Mouse (Mus musculus): ENCODE data around the gene 1520401A03Rik. TPM values are rescaled to one million over a fixed set of nuclear protein-coding genes. Genes with fewer than 3 reads are reported as not detected.

1520401A03Rik gene
- polyA plus RNA-seq, 1 experiment from 2014 or later = 0.06 TPM

DNA sequence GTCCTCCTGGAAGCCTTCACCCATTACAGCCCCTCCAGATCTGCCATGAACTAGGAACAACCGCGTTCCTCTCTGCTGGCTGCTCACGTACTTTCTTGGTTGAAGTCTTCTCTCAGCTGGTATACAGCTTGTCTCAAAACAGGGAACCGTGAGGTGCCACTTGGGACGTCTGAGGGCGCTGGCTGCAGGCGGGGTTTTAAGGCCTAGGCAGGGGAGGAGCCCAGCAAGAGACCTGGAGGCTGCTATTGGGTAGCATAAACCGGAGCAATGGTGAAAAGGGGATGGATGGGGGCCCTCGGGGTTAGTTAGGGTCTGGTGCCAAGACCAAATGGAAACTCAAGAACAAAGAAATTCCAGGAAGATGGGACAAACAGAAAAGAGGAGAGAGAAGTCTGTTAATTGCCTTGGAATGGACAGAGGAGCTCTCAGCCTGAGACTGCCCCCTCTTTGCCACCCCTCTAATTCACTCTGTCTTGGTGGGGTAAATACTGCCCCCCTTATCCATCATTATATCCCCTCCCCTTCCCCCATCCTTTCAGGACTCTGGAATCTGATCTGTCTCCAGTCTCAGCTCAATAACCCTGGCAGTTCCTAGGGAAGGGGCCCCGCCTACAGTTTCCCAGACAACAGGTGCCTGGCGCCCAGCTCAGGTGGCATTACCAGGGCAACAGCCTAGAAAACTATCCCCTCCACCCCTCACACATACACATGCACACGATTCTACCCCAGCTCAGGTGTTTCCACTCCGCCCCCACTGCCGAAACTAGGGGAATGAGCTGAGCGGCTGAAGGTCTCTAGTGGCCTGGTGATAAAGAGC, 38.5 kb downstream of the 1520401A03Rik start, which contains the start of gene Cldn9:
Gene Cldn9, minus strand, starts transcription at position 171 of the 817 bp plus-strand sequence.
- Histone ChIP-seq H3K36me3 (replicated peaks) (no peaks in the 10 kb centered on the region), H3K4me3 (no peak within 1 kb of the TSS), H3K27me3 (replicated peaks) (peaks cover 52% of the 10 kb centered on the region), H3K4me1 (peaks cover 6% of the 10 kb centered on the region), H3K4me2 (no peak within 1 kb of the TSS), H3K9ac (no peak within 1 kb of the TSS), H3K9me3 (no peaks in the 10 kb centered on the region), H3K27ac (no peak within 1 kb of the TSS)
- 14% methylated on average over 15 of the region's 15 CpGs for WGBS
- no peak for ATAC-seq (replicated peaks)

DNA sequence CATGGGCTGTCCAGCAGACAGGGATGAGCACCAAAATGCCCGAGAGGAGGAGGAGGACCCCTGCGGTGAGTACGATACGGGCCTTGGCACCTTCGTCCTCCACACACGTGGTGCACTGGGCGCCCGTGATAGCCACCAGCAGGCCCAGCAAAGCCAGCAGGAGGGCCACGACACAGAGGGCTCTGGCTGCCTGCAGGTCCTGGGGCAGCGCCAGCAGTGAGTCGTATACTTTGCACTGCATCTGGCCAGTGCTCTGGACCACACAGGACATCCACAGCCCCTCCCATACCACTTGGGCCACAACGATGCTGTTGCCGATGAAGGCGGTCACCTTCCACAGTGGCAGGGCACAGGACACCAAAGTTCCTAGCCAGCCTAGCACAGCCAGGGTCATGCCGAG, 39.4 kb downstream of the 1520401A03Rik start:
- WGBS = 28% methylated on average over 15 of the region's 15 CpGs
- no peak overlapping the region for H3K4me3 ChIP-seq
- H3K27me3 ChIP-seq (replicated peaks) = peaks cover 60% of the 10 kb centered on the region
- no peaks in the 10 kb centered on the region for H3K36me3 ChIP-seq (replicated peaks)
- H3K27ac ChIP-seq = no peak overlapping the region
- ATAC-seq (replicated peaks) = no peak
- peaks cover 6% of the 10 kb centered on the region for H3K4me1 ChIP-seq
- no peak overlapping the region for H3K4me2 ChIP-seq
- H3K9ac ChIP-seq = no peak overlapping the region
- H3K9me3 ChIP-seq = no peaks in the 10 kb centered on the region

- H3K9ac ChIP-seq = no peak overlapping the region
- H3K27ac ChIP-seq = no peak overlapping the region
- 73% methylated on average over 3 of the region's 3 CpGs for WGBS
- H3K4me2 ChIP-seq = no peak overlapping the region
- H3K9me3 ChIP-seq = no peaks in the 10 kb centered on the region
- ATAC-seq (replicated peaks) = no peak
- peaks cover 67% of the 10 kb centered on the region for H3K27me3 ChIP-seq (replicated peaks)
- H3K4me3 ChIP-seq = no peak overlapping the region
- H3K36me3 ChIP-seq (replicated peaks) = no peaks in the 10 kb centered on the region
- peaks cover 9% of the 10 kb centered on the region for H3K4me1 ChIP-seq
Measured at GRCm38 (mm10) chr17:23682530-23682929, 40.1 kb downstream of the 1520401A03Rik start.

- peaks cover 69% of the 10 kb centered on the region for H3K27me3 ChIP-seq (replicated peaks)
- no peak overlapping the region for H3K9ac ChIP-seq
- ATAC-seq (replicated peaks) = no peak
Measured at GRCm38 (mm10) chr17:23682092-23682491, 40.5 kb downstream of the 1520401A03Rik start.

GRCm38 (mm10) chr17:23681086-23681485, 41.5 kb downstream of the 1520401A03Rik start:
- WGBS = 78% methylated on average over 10 of the region's 10 CpGs
- no peak overlapping the region for H3K4me3 ChIP-seq
- no peak overlapping the region for H3K27ac ChIP-seq
- peaks cover 23% of the 10 kb centered on the region for H3K4me1 ChIP-seq
- H3K4me2 ChIP-seq = no peak overlapping the region
- H3K27me3 ChIP-seq (replicated peaks) = peaks cover 76% of the 10 kb centered on the region
- no peak overlapping the region for H3K9ac ChIP-seq
- no peaks in the 10 kb centered on the region for H3K9me3 ChIP-seq
- H3K36me3 ChIP-seq (replicated peaks) = no peaks in the 10 kb centered on the region
- ATAC-seq (replicated peaks) = no peak

More at GRCm38 (mm10) chr17:23682092-23682491, 40.5 kb downstream of the 1520401A03Rik start:
- 68% methylated on average over 4 of the region's 4 CpGs for WGBS
- Histone ChIP-seq H3K27ac (no peak overlapping the region), H3K4me3 (no peak overlapping the region), H3K4me1 (peaks cover 13% of the 10 kb centered on the region), H3K4me2 (no peak overlapping the region), H3K9me3 (no peaks in the 10 kb centered on the region), H3K36me3 (replicated peaks) (no peaks in the 10 kb centered on the region)

DNA sequence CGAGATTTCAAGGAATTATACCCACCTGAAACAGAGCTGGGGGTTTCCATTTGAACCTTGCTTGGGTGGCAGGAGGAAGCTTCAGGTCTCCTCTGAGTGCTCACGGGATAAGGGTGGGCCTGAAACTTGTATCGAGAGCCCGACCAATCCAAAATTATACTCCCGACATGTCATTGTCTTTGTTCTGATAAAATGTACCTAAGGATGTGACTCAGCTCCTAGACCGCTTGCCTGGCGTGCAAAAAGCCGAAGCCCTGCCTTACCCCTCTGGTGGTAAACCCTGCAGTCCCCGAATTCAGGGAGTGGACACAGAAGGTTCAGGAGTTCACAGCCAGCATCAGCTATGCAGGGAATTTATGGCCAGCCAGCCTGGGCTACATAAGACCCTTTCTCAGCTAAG, 42.2 kb downstream of the 1520401A03Rik start:
- ATAC-seq (replicated peaks) = no peak
- H3K4me3 ChIP-seq = no peak overlapping the region
- H3K9ac ChIP-seq = no peak overlapping the region
- no peaks in the 10 kb centered on the region for H3K9me3 ChIP-seq
- no peak overlapping the region for H3K27ac ChIP-seq
- H3K36me3 ChIP-seq (replicated peaks) = no peaks in the 10 kb centered on the region
- peaks cover 83% of the 10 kb centered on the region for H3K27me3 ChIP-seq (replicated peaks)
- H3K4me2 ChIP-seq = no peak overlapping the region
- WGBS = 81% methylated on average over 9 of the region's 9 CpGs
- peaks cover 28% of the 10 kb centered on the region for H3K4me1 ChIP-seq

- Histone ChIP-seq H3K36me3 (replicated peaks) (no peaks in the 10 kb centered on the region), H3K9ac (no peak within 1 kb of the TSS), H3K27me3 (replicated peaks) (peaks cover 92% of the 10 kb centered on the region), H3K27ac (no peak within 1 kb of the TSS), H3K4me3 (0 out of 2 replicates have a peak within 1 kb of the TSS, but pooled peaks have one; percentile 7), H3K9me3 (no peaks in the 10 kb centered on the region), H3K4me1 (peaks cover 37% of the 10 kb centered on the region), H3K4me2 (peak within 1 kb of the TSS; percentile 28)
- no peak for ATAC-seq (replicated peaks)
- 2% methylated on average over 38 of the region's 38 CpGs for WGBS
Measured at GRCm38 (mm10) chr17:23679127-23679835, 43.3 kb downstream of the 1520401A03Rik start, which contains the start of gene Cldn6. TSS of gene Cldn6 (plus strand) at chr17:23679249.

GRCm38 (mm10) chr17:23677236-23677679, 45.3 kb downstream of the 1520401A03Rik start, which contains the start of gene Tnfrsf12a:
TSS of gene Tnfrsf12a (minus strand) at chr17:23677468.
- Histone ChIP-seq H3K9ac (peak within 1 kb of the TSS; percentile 31), H3K4me2 (peak within 1 kb of the TSS; percentile 88), H3K36me3 (replicated peaks) (no peaks in the 10 kb centered on the region), H3K27ac (no peak within 1 kb of the TSS), H3K9me3 (no peaks in the 10 kb centered on the region), H3K4me3 (peak within 1 kb of the TSS; percentile 45), H3K4me1 (peaks cover 46% of the 10 kb centered on the region), H3K27me3 (replicated peaks) (peaks cover 72% of the 10 kb centered on the region)
- ATAC-seq (replicated peaks) = peak; percentile 7; the same call in 1 of the 2 replicates
- under 1% methylated on average over 34 of the region's 34 CpGs for WGBS

DNA sequence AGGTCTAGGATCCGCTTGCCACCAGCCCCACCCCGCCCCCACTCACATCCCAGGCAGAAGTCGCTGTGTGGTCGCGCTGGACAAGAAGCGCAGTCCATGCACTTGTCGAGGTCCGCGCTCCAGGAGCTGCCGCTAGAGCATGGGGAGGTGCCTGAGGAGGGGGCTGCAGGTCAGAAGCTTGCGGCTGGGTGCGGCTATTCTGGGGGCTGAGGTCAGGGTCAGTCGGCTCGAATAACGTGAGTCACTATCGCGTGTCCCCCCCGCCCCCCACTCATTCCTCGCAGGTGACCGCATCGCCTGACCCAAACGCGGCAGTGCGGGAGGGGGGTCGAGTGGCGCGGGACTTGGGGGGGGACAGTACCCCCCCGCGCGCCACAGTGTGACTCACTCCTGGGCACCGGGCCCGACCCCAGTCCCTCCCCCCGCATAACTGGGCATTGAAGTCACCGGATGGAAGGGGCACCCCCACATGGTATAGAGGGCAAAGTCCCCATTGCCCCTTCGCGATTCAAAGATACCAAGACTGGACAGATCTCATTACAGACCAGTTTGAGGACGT, 46.0 kb downstream of the 1520401A03Rik start:
- WGBS = under 1% methylated on average over 36 of the region's 37 CpGs
- H3K27ac ChIP-seq = no peak overlapping the region
- H3K9me3 ChIP-seq = no peaks in the 10 kb centered on the region
- H3K4me3 ChIP-seq = peak overlapping the region; percentile 45
- ATAC-seq (replicated peaks) = no peak
- peaks cover 46% of the 10 kb centered on the region for H3K4me1 ChIP-seq
- peak overlapping the region; percentile 88 for H3K4me2 ChIP-seq
- no peaks in the 10 kb centered on the region for H3K36me3 ChIP-seq (replicated peaks)
- peak overlapping the region; percentile 31 for H3K9ac ChIP-seq
- H3K27me3 ChIP-seq (replicated peaks) = peaks cover 65% of the 10 kb centered on the region

GRCm38 (mm10) chr17:23675564-23676281, 46.9 kb downstream of the 1520401A03Rik start:
- 10% methylated on average over 15 of the region's 15 CpGs for WGBS
- Histone ChIP-seq H3K4me1 (peaks cover 46% of the 10 kb centered on the region), H3K36me3 (replicated peaks) (no peaks in the 10 kb centered on the region), H3K4me3 (peak overlapping the region; percentile 45), H3K9ac (no peak overlapping the region), H3K9me3 (no peaks in the 10 kb centered on the region), H3K27me3 (replicated peaks) (peaks cover 57% of the 10 kb centered on the region), H3K27ac (no peak overlapping the region), H3K4me2 (peak overlapping the region; percentile 88)
- no peak for ATAC-seq (replicated peaks)

- Histone ChIP-seq H3K4me3 (0 out of 2 replicates have a peak overlapping the region, but pooled peaks have one; percentile 54), H3K9ac (no peak overlapping the region; the same call in 1 of the 2 replicates), H3K4me1 (peaks cover 46% of the 10 kb centered on the region), H3K27ac (no peak overlapping the region), H3K4me2 (peak overlapping the region; percentile 60; the same call in 1 of the 2 replicates), H3K9me3 (no peaks in the 10 kb centered on the region), H3K27me3 (replicated peaks) (peaks cover 51% of the 10 kb centered on the region), H3K36me3 (replicated peaks) (no peaks in the 10 kb centered on the region)
- WGBS = 51% methylated on average over 5 of the region's 5 CpGs
- ATAC-seq (replicated peaks) = no peak
Measured at GRCm38 (mm10) chr17:23675127-23675526, 47.5 kb downstream of the 1520401A03Rik start.
